Mouse (Mus musculus) lung, embryonic 15.5 days (tissue): Measurements from ENCODE around the gene Ggt6. TPM values are rescaled to one million over a fixed set of nuclear protein-coding genes. Genes with fewer than 3 reads are reported as not detected.

Experiments used
- ATAC-seq: fragments of 200-750 bp; cut with Nextera tagmentation; 2 replicates; pipeline ENCODE4 v1.8.0; 2017; ENCODE audit warnings: moderate number of reproducible peaks, borderline replicate concordance; ENCODE audit not compliant: low FRiP score, low TSS enrichment; ENCODE audit errors: extremely low read depth
- H3K27ac ChIP-seq: fragments of 300-500 bp; sonication (generic); 2 replicates; pipeline ENCODE4 v1.5.1; 2015; ENCODE audit warnings: moderate library complexity, mild to moderate bottlenecking, inconsistent platforms
- H3K27me3 ChIP-seq: fragments of 300-500 bp; sonication (generic); 2 replicates; pipeline ENCODE4 v1.6.1; 2015; ENCODE audit warnings: inconsistent platforms
- H3K36me3 ChIP-seq: fragments of 300-500 bp; sonication (generic); 2 replicates; pipeline ENCODE4 v1.6.1; 2015; ENCODE audit warnings: inconsistent platforms
- H3K4me1 ChIP-seq: fragments of 300-500 bp; sonication (generic); 2 replicates; pipeline ENCODE4 v1.6.1; 2015; ENCODE audit warnings: inconsistent platforms
- H3K4me2 ChIP-seq: fragments of 300-500 bp; sonication (generic); 2 replicates; pipeline ENCODE4 v1.6.1; 2015; ENCODE audit warnings: inconsistent platforms, mild to moderate bottlenecking, moderate library complexity
- H3K4me3 ChIP-seq: fragments of 300-500 bp; sonication (generic); 2 replicates; pipeline ENCODE4 v1.5.1; 2015; ENCODE audit warnings: mild to moderate bottlenecking, inconsistent platforms
- H3K9ac ChIP-seq: fragments of 300-500 bp; sonication (generic); 2 replicates; pipeline ENCODE4 v1.6.1; 2015; ENCODE audit warnings: inconsistent platforms
- H3K9me3 ChIP-seq: fragments of 300-500 bp; sonication (generic); 2 replicates; pipeline ENCODE4 v1.6.1; 2016; ENCODE audit warnings: inconsistent platforms
- WGBS: fragments of 180-500 bp; shearing (Covaris S2); methylation state at CpG from one replicate; pipeline ENCODE4 v1.1.7; 2015; 5-methylcytosine and 5-hydroxymethylcytosine counted together
- polyA plus RNA-seq: library from polyadenylated mRNA; unstranded; fragments of >200 nt; fragmentation: Nextera tagmentation; extraction: Ambion mirVana; gene quantifications from 2 replicates; pipeline ENCODE4 v1.2.1, GENCODE M21; 2015

The Ggt6 gene
- polyA plus RNA-seq, 1 experiment from 2014 or later: 0.26 TPM

DNA sequence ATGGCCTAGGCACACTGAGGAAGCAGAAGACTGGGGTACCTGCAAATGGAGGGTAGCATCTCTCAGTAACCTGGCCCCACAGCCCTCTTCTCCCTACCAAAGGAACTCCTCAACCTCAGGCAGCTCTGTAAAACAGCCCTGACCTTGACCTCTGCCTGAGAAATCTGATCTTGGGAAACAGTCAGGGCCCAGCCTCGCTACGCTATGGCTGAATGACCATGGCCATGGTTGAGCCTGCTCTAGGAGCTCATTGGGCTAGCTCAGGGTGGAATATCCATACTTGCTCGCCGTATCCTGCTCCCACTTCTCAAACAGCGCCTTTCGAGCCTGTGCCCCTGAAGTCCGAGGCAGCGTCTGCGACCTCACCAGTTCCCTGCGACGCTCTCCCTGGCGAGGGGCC, 34.3 kb upstream of the Ggt6 start:
- Histone ChIP-seq H3K36me3 (peaks cover 38% of the 10 kb centered on the region), H3K9ac (no peak overlapping the region), H3K4me2 (no peak overlapping the region)

DNA sequence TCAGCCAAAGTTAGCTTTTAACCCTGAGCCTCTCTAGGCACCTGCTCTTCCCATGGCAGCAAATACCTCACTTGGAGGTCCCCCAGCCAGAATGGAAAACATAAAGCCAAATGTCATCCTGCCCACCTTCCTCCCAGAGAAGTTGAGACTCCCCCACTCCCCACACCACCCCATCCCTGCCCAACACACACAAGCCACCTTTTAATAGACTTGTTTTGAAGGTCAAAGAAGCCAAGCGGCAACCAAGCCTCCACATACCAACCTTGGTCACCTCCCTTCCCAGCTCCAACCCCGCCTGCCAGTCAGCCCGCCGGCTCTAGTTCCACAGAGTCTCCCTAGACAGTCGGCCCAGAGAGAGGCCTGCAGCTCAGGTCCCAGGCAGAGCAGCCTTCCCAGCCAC, 33.3 kb upstream of the Ggt6 start:
- WGBS: 60% methylated on average over 5 of the region's 5 CpGs
- H3K9ac ChIP-seq: no peak overlapping the region
- H3K4me2 ChIP-seq: peak overlapping the region; percentile 19; the same call in 1 of the 2 replicates
- peaks cover 38% of the 10 kb centered on the region for H3K36me3 ChIP-seq
- H3K27ac ChIP-seq: peak overlapping the region; percentile 87
- H3K4me3 ChIP-seq: no peak overlapping the region
- no peaks in the 10 kb centered on the region for H3K9me3 ChIP-seq
- H3K4me1 ChIP-seq: peaks cover 89% of the 10 kb centered on the region
- H3K27me3 ChIP-seq: no peaks in the 10 kb centered on the region
- ATAC-seq: no peak

More for the DNA sequence above, 34.3 kb upstream of the Ggt6 start:
- no peaks in the 10 kb centered on the region for H3K27me3 ChIP-seq
- 59% methylated on average over 12 of the region's 12 CpGs for WGBS
- ATAC-seq: no peak
- no peak overlapping the region for H3K4me3 ChIP-seq
- no peaks in the 10 kb centered on the region for H3K9me3 ChIP-seq
- H3K4me1 ChIP-seq: peaks cover 88% of the 10 kb centered on the region
- H3K27ac ChIP-seq: peak overlapping the region; percentile 87

DNA sequence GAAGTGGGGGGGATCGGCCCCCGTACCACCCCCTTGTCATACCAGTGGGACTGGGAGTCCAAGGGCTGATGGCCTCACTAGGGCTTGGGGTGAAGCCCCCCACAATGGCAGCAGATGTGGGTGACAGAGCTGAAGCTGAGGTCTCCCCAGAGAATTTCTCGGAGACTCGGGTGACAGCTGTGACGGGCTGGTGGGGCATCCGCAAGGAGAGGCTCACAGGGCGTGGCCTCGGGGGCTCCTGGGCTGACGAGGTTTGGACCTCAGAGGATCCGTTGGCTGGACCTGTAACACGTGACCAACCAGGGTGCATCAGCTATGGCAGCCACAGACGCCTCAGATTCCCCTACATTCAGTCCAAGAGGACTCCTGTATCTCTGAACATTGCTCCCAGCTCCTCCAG, 32.4 kb upstream of the Ggt6 start:
- no peak overlapping the region for H3K4me3 ChIP-seq
- no peaks in the 10 kb centered on the region for H3K27me3 ChIP-seq
- peaks cover 35% of the 10 kb centered on the region for H3K36me3 ChIP-seq
- H3K4me1 ChIP-seq: peaks cover 89% of the 10 kb centered on the region
- no peak for ATAC-seq
- no peak overlapping the region for H3K9ac ChIP-seq
- WGBS: 79% methylated on average over 12 of the region's 12 CpGs
- H3K9me3 ChIP-seq: no peaks in the 10 kb centered on the region
- H3K4me2 ChIP-seq: no peak overlapping the region
- H3K27ac ChIP-seq: peak overlapping the region; percentile 87

DNA sequence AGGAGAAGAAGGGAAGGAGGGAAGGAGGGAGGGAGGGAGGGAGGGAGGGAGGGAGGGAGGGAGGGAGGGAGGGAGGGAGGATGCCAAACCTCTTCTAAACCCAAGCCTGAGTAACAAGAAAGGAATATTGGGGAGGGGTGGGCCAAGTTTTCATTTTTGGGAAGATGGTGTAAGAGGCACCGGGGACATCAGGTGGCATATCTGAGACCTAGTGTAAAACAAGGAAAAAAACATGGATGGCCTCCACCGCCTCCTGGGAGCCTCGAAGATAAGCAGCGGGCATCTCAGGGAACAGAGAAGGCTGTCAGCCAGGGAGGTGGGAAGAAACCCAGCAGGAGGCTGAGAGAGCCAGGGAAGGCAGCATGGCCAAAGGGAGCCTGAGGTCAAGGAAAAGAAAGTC, 29.8 kb upstream of the Ggt6 start:
- Histone ChIP-seq H3K4me2 (peak overlapping the region; percentile 95), H3K4me1 (peaks cover 89% of the 10 kb centered on the region), H3K27ac (peak overlapping the region; percentile 84), H3K4me3 (no peak overlapping the region), H3K36me3 (peaks cover 17% of the 10 kb centered on the region), H3K9ac (no peak overlapping the region), H3K9me3 (no peaks in the 10 kb centered on the region), H3K27me3 (no peaks in the 10 kb centered on the region)
- ATAC-seq: no peak
- WGBS: 39% methylated on average over 4 of the region's 4 CpGs

DNA sequence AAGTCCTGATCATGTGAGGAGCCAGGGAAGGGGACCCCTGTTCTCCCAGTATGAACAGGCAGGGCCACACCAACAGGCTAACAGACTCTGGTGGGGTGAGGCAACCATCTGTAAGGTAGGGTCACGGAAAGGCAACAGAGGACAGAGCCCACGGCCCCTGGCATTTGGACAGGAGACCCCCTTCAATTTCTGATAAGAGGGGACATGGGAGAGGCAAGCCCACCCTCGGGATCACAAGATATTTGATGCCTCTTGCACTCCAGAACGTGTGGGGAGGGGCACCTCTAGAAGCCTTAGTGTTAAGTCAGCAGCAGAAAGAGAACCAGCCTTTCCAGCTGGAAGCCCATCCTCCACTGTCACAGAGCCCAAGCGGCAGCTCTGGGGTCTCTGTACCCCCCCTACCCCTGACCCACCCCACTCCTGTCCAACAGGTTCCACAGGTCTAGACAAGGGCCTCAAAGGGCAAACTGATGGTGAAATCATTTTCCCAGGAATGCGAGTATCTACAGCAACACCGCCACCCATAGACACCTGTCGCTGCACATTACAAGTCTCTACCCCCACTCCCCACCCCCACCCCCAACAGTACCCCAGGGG, 29.1 kb upstream of the Ggt6 start:
- H3K27ac ChIP-seq: peak overlapping the region; percentile 91
- 37% methylated on average over 8 of the region's 8 CpGs for WGBS
- H3K9me3 ChIP-seq: no peaks in the 10 kb centered on the region
- H3K27me3 ChIP-seq: no peaks in the 10 kb centered on the region
- H3K4me2 ChIP-seq: peak overlapping the region; percentile 95
- H3K9ac ChIP-seq: no peak overlapping the region
- ATAC-seq: peak; percentile 31; the same call in 1 of the 2 replicates
- H3K4me3 ChIP-seq: peak overlapping the region; percentile 95; the same call in 1 of the 2 replicates
- peaks cover 83% of the 10 kb centered on the region for H3K4me1 ChIP-seq
- peaks cover 12% of the 10 kb centered on the region for H3K36me3 ChIP-seq

DNA sequence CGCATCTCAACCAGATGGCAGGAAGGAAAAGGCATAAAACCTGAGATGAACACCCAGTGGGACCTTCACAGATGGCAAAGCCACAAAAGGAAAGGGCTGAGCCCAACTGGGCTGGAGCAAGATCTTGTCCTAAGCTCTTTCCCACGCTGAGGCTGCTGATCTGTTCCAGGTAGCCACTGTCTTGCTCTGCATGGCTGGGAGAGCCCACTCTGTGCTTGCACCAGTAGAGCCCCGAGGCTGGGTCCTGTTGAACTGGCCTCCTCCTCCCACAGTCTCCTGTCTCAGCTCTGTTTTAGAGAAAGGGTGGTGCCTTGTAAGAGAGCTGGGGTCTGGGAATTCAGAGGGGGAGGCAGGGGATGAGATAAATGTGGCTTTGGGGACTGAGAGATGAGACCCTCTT, 28.2 kb upstream of the Ggt6 start:
- peak overlapping the region; percentile 95; the same call in 1 of the 2 replicates for H3K4me3 ChIP-seq
- H3K4me1 ChIP-seq: peaks cover 78% of the 10 kb centered on the region
- no peaks in the 10 kb centered on the region for H3K9me3 ChIP-seq
- 0 out of 2 replicates have a peak overlapping the region, but pooled peaks have one; percentile 5 for H3K9ac ChIP-seq
- no peak for ATAC-seq
- H3K27me3 ChIP-seq: no peaks in the 10 kb centered on the region
- whole genome bisulfite sequencing: 23% methylated on average over 3 of the region's 3 CpGs
- peak overlapping the region; percentile 95 for H3K4me2 ChIP-seq
- peak overlapping the region; percentile 91 for H3K27ac ChIP-seq
- peaks cover 8% of the 10 kb centered on the region; the same call in 1 of the 2 replicates for H3K36me3 ChIP-seq

DNA sequence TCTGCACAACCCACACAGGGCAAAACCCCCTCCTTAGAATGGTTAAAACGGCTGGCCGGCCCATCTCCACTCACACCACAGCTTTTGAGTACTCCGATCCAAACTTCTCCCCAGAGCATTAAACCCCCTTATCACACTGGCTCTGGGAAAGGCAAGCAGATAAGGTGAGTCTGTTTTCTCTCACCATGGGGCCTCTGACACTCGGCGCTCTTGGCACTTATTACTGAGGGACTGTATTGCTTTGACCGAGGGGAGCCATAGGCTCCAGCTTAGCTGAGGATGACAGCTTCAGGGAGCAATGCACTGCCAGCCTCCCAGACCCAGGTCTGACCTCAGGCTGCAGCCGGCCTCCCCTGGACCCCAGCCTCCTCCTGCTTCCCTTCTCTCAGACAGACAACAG, 27.8 kb upstream of the Ggt6 start:
- ATAC-seq: no peak
- WGBS: 3% methylated on average over 7 of the region's 7 CpGs
- H3K4me1 ChIP-seq: peaks cover 78% of the 10 kb centered on the region
- H3K27ac ChIP-seq: peak overlapping the region; percentile 91
- H3K27me3 ChIP-seq: no peaks in the 10 kb centered on the region
- H3K4me2 ChIP-seq: peak overlapping the region; percentile 95
- no peaks in the 10 kb centered on the region for H3K9me3 ChIP-seq
- H3K36me3 ChIP-seq: peaks cover 4% of the 10 kb centered on the region; the same call in 1 of the 2 replicates
- peak overlapping the region; percentile 25 for H3K9ac ChIP-seq
- H3K4me3 ChIP-seq: peak overlapping the region; percentile 95

DNA sequence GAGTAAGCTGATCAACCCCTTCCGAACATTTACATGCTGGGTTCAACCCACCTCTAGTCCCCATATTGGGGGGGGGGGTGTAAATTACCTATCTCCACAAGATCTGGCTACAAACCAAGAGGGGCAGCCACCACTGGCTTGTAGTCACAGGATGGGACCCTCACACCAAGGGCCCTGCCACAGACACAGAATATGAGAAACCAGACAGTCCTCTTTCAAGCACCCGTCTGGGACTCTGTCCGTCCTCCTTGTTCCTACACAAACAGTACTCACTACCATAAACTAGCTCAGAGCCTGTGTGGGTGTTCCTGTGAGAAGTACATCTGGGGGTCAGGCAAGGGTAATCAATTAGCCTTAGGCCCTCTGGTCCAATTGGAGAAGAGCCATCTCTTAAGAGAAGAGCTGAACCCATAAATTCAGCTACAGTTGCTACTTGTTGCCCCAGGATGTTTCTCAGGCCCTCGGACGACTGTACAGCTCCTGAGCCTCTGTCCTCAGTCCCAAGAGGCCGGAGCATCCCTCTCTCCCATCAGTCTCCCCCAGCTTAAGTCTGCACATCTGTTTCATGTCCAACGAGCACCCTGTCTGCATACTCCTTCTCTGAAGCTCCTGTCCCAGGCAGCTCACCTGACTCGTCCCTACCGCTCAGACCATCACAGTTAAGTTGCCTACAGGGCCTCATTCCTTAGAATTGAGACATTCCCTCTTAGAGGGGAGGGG, 26.7 kb upstream of the Ggt6 start:
- H3K27ac ChIP-seq: peak overlapping the region; percentile 91
- WGBS: 22% methylated on average over 9 of the region's 9 CpGs

DNA sequence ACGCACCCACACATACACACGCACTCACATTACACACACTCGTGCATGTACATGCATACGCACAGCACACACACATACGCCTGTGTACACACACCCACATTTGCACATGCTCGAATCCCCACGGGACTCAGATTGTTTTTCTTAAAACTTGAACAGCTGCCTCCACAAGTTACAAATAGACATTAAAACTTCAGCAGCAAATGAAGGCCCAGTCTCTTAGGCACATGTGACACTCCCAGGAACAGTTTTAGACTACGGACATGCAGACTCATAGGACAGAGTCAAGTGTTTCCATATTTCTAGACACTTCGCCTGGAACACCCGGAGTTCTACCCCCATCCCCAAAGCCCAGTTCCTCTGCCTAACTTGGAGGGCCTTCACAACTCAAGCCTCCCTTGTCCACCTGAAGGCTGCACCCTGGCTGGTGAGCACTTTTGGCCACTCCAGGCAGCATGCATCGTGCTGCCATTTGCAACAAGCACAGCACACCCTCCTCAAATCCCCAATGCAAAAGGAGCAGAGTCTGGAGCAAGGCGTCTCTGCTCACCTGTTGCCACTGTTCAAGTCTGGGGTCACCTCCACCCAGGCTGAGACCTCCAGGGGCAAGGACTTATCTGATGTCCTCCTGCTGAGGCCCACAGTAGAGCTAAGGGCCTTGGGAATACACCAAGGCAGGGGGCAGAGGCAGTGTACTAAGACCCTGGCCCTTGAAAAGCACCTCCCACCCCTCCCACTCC, 25.5 kb upstream of the Ggt6 start:
- Histone ChIP-seq H3K4me2 (peak overlapping the region; percentile 95), H3K36me3 (no peaks in the 10 kb centered on the region), H3K4me3 (peak overlapping the region; percentile 95), H3K27ac (peak overlapping the region; percentile 91), H3K4me1 (peaks cover 71% of the 10 kb centered on the region), H3K9ac (peak overlapping the region; percentile 96), H3K27me3 (no peaks in the 10 kb centered on the region), H3K9me3 (no peaks in the 10 kb centered on the region)
- ATAC-seq: no peak
- 26% methylated on average over 12 of the region's 12 CpGs for WGBS

More for the DNA sequence above, 26.7 kb upstream of the Ggt6 start:
- peak overlapping the region; percentile 95 for H3K4me2 ChIP-seq
- no peak for ATAC-seq
- H3K4me3 ChIP-seq: peak overlapping the region; percentile 95
- H3K4me1 ChIP-seq: peaks cover 81% of the 10 kb centered on the region
- H3K9me3 ChIP-seq: no peaks in the 10 kb centered on the region
- no peaks in the 10 kb centered on the region for H3K36me3 ChIP-seq
- H3K27me3 ChIP-seq: no peaks in the 10 kb centered on the region
- peak overlapping the region; percentile 96 for H3K9ac ChIP-seq

DNA sequence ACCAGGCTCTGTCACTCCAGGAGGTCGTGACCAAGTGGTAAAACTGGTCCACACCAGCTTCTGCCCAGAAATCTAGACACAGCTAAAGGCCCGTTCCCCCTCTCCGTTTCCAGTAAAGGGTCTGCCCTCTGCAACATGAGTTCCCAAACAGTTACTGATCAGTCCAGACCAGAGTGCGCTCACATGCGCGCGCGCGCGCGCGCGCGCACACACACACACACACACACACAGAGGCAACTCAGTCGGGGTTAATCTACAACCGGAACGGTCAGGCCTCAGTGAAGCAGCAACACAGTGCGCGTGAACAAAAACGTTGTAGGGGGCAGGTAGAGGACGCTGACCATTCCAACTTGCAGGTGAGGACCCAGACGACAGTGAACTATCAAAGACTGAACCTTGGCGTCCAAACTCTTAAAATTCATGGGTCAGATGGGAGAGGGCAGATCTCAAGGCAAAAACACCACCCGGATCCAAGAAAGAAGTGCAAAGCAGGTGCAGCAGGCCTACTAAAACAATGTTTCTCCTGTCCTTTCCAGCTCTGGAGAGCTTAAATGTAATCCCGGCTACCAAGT, 24.7 kb upstream of the Ggt6 start:
- H3K27ac ChIP-seq: peak overlapping the region; percentile 91
- H3K4me1 ChIP-seq: peaks cover 65% of the 10 kb centered on the region
- no peaks in the 10 kb centered on the region for H3K9me3 ChIP-seq
- H3K4me2 ChIP-seq: peak overlapping the region; percentile 95
- ATAC-seq: no peak
- H3K27me3 ChIP-seq: no peaks in the 10 kb centered on the region
- H3K36me3 ChIP-seq: no peaks in the 10 kb centered on the region
- peak overlapping the region; percentile 96 for H3K9ac ChIP-seq
- 2% methylated on average over 25 of the region's 25 CpGs for WGBS
- peak overlapping the region; percentile 95 for H3K4me3 ChIP-seq

DNA sequence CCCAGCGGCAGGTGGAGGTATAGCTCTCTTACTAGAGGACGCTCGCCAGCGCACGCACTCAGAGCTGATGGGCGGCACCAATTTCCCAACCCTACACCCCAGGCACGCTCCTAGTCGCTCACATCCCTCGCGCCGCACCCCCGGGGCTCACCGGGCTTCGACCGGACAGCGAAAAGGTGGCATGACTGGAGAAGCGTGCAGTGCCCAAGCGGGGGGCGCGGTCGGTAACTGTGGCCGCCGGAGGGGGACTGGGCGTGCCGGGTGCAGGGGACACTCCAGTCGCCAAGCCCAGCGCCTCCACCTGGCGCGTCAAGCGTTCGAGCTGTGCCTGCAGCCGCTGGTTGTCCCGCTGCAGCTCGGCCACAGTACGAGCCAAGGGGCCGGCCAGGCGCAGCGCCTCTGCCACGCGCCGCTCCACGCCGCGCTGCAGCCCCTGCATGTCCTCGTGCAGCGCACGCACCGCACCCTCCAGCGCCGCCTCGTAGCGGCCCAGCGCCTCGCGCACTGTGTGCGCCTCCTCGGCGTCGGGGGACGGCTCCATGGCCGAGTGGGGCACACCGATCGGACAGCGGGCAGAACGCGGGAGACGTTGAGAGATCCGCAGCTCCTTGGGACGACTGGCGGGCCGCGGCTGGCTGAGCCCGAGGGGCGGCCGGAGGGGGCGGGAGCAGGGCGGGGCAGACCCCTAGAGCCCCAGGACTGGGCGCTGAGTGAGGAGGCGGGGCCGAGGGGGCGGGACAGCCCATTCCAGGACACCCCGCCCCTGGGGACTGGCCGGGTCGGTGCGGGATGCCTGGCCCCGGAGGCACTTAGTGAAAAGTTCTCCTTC, 24.0 kb upstream of the Ggt6 start, which contains the start of gene Smtnl2:
Gene Smtnl2, minus strand, starts transcription at position 621 of the 829 bp plus-strand sequence.
- H3K9ac ChIP-seq: peak within 1 kb of the TSS; percentile 96
- peak within 1 kb of the TSS; percentile 95 for H3K4me3 ChIP-seq
- peak within 1 kb of the TSS; percentile 91 for H3K27ac ChIP-seq
- no peaks in the 10 kb centered on the region for H3K27me3 ChIP-seq
- H3K4me1 ChIP-seq: peaks cover 58% of the 10 kb centered on the region
- H3K4me2 ChIP-seq: peak within 1 kb of the TSS; percentile 95
- under 1% methylated on average over 79 of the region's 86 CpGs for WGBS
- no peaks in the 10 kb centered on the region for H3K36me3 ChIP-seq
- ATAC-seq: peak; percentile 95
- no peaks in the 10 kb centered on the region for H3K9me3 ChIP-seq
